Mouse (Mus musculus): ENCODE results near the gene Milr1.
"Not testable (repeated sequence)": the region's sequence is repeated elsewhere in the genome, so short reads cannot be mapped to it uniquely, and the experiment has no call there.

Milr1 gene

DNA sequence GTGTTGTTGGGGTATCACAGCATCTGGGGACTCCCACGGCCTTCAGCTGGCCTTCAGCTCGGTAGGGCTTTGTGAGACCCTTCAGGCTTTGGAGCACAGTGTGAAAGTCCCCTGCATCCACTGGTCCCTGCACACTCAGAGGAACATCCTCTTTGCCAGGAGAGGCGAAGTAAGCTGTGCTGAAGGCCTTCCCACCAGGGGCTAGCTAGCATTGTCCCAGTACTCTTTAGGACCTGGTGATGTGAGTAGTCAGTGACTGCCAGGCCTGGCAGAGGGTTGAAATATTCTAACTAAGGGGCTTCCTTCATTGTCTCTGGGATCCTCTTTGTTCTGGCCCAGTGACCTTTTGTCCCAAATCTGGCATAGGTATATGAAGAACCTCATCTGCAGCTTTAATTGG is 14.4 kb upstream of the Milr1 start:
- no peak for DNase-seq

DNA sequence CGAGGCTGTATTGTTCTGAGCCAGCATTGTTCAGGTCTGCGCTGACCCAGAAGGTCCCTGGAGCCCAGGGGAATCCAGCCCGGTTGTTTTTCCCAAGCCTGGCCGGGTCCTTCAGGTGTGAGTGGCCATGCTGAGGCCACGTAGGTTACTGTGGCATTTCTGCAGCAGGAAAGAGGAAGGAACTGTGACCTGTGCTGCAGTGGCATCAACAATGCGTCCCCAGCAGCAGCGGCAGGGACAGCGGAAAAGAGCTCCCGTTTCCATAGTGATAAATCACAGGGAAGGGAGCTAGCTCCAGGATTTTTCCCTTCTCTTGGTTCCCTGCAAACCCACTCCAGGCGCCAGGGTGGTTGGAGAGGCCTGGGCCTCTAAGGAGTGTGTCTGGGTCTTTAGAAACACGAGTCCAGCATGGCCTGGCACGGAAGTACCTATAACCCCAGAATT is 13.8 kb upstream of the Milr1 start:
- DNase-seq, result no peak

DNA sequence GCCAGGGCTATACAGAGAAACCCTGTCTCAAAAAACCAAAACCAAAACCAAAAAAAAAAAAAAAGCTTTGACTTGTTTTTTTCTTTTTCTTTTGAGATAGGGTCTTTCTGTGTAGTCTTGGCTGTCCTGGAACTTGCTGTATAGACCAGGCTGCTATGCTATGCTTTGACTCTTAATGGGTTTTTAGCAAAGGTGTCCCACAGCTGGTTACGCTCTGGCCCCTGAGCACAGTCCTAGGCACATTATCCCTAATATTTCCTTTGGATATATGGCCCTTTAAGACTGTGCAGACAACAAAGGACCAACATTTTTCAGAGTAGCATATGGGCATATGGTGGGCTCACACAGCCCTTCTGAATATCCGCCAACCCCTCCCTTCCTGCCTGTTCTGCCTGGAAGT is 11.9 kb upstream of the Milr1 start:
- DNase-seq, result no peak

DNA sequence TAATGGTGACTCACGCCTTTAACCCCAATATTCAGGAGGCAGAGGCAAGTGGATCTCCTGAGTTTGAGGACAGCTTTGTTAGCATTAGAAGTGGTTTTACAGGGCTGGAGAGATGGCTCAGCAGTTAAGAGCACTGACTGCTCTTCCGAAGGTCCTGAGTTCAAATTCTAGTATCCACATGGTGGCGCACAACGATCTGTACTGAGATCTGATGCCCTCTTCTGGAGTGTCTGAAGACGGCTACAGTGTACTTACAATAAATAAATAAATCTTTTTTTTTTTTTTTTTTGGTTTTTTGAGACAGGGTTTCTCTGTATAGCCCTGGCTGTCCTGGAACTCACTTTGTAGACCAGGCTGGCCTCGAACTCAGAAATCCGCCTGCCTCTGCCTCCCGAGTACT is 10.3 kb upstream of the Milr1 start:
- not testable (repeated sequence) for DNase-seq

DNA sequence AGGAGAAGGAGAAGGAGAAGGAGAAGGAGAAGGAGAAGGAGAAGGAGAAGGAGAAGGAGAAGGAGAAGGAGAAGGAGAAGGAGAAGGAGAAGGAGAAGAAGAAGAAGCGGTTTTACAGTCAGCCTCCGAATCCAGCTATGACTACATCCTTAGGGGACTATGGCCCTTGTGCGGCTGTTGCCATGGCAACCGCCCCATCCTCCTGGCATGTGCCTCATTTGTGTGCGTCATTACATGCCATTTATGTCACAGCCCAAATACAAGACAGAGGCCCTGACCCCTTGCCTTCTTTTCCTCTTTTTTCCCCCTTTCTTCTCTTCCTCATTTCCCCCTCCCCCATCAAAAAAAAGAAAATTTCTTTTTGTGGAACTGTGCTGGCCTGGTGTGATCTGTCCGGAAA is 9.8 kb upstream of the Milr1 start:
- no peak for DNase-seq

DNA sequence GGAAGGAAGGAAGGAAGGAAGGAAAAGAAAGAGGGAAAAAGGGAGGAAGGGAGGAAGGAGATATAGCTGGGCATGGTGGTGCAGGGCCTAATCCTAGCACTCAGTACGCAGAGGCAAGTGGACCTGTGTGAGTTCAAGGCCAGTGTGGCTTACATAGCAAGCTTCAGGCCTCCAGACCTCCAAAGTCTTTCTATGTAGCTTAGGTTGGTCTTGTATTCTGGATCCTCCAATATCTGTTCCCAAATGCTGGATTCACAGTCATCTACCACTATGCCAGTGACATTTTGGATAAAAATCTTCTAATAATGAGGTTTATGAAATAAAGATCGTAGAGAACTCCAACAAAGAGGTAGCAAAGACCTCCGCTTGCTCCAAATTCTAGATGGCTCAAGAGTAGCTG is 9.2 kb upstream of the Milr1 start:
- no peak for DNase-seq

DNA sequence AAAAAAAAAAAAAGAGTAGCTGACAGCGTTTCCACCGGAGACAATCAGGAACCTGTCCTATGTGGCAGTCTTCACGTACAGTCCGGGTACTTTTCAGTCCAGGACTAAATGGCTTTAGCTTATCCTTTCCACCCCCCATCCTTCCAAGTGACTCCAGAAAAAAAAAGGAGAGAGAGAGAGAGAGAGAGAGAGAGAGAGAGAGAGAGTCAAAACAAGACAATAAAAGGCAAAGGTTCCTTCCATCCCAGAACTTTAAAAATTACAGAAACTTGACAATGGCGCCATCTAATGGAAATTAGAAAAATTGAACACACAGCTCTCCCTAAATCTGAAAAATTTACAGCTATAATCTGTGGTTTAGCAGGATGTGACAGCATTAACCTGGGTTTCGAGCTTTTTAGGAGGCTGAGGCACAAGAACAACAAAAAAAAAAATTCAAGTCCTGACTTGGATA is 8.6 kb upstream of the Milr1 start:
- no peak for DNase-seq

DNA sequence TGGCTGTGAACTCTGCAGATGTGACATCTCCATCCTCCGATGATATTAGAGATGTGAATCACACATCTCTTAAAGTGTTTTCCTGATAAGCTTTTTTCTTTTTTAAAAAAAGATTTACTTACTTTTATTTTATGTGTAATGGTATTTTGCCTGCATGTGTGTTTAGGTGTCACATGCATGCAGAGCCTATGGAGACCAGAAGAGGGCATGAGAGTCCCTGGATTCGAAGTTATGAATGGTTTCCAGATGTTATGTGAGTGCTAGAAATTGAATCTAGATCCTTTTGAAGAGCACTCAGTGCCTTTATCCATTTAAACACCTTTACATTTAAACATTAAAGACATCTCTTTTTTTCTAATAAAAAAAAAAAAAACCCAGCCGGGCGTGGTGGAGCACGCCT is 6.1 kb upstream of the Milr1 start:
- no peak for DNase-seq

DNA sequence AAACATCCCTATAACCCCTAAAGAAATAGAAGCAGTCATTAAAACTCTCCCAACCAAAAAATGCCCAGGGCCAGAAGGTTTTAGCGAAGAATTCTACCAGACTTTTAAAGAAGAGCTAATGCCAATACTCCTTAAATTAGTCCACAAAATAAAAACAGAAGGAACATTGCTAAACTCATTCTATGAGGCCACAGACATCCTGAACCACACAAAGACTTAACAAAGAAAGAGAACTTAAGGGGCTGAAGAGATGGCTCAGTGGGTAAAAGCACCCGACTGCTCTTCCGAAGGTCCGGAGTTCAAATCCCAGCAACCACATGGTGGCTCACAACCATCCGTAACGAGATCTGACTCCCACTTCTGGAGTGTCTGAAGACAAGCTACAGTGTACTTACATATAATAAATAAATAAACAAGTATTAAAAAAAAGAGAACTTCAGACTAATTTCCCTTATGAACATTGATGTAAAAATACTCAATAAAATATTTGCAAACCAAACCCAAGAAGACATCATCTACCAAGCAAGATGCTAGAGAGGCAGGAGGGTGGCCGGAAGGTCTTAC is 1.4 kb upstream of the Milr1 start:
- not testable (repeated sequence) for DNase-seq

DNA sequence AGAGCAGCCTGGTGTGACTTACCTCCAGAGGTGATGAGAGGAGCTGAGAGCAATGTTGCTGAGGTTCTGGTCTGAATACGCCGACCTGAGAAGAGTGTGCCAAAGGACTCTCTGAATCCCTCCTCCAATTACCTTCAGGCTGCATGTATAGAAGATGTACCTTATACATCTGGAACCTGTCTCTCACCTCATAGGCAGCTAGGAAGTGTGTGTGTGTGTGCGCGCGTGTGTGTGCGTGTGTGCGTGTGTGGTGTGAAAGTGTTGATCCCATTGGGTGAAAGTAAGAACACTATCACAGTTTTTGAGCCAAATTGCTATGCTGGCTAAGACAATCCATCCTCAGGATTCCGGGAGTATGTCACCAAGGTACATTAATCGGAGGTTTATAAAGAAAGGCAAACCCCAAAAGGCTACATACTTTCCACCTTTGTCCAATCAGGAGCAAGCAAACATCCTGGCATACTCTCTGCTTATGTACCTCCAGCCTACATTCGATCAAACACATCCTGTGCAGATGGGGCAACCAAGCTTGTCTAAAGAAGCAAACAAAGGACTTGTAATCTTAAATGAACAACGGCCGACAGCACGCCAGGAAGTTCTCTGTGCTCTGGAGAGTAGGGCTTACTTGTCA is 790 bp upstream of the Milr1 start, which contains the start of gene Pecam1:
Gene Pecam1, minus strand, starts transcription at position 508 of the 631 bp plus-strand sequence.
- peak; percentile 42 to 76 for DNase-seq

DNA sequence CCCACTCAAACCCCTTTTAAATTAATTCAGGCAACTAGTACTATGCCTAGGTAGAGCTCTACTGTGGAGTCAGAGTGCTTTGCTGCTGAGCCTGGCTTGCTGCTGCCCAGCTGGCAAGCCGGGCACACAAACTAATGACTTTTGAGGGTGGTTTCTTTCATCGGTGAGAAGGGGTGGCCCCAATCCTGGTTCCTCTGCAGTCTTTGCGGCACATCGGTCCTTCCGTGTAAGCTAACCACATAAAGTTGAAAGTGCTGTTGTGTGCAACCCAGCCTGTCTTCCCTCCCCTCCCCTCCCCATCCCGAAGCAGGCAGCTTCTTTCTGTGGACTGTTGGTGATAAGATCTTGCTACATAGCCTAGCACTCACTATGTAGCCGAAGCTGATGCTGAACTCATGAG is 1.1 kb downstream of the Milr1 start:
- peak; percentile 37 to 68 for DNase-seq

DNA sequence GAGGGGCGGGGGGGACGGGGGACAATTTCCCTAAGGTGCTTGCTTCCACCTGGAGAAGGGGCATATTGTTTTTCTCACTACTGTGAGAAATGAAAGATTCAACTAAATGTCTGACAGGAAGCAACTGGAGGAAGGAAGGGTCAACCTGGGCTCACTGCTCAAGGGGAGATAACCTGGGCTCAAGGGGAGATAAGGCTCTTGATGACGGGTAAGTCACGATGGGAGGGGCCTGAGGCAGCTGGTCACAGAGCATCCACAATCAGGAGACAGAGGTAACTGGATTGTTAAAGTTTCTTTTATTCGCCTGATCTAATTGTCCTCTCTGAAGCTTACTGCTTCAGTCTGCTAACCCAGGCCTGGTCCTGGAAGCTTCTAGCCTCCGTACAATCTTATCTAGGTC is 2.3 kb downstream of the Milr1 start:
- DNase-seq, result no peak

DNA sequence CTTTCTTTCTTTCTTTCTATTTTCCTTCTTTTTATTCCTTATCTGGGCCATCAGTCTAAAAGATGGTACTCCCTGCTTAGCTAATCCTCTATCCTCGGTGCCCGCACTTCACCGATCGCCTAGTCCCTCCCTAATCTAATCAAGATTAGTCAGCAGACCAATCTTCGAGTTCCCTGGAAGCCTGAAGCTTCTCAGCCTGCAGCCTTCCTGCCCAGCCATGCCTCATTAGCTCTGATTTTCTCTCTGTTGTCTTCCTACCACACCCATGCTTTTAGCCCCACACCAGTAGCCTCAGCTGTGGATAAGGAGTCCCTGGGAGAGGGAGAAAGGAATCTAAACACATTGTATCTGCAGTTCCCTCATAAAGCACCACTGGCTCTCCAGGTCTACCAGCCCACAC is 4.6 kb downstream of the Milr1 start:
- DNase-seq, result no peak

DNA sequence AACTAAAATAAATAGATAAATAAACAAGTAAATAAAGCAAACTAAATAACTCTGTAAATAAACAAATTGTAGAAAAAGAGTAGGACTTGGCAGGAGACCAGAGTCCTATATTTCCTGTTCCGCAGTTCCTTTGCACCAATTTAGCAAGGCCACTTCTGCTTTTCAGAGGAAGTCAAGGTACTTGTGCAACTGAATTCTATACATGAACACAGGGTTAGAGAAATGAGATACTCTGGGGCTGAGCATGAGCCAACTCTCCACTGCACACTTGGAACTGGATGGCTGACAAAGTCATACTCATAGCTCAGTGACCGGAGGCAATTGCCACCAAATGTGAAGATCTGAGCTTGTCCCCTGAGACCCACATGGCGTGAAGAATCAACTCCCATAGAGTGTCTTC is 8.0 kb downstream of the Milr1 start:
- DNase-seq, result no peak

DNA sequence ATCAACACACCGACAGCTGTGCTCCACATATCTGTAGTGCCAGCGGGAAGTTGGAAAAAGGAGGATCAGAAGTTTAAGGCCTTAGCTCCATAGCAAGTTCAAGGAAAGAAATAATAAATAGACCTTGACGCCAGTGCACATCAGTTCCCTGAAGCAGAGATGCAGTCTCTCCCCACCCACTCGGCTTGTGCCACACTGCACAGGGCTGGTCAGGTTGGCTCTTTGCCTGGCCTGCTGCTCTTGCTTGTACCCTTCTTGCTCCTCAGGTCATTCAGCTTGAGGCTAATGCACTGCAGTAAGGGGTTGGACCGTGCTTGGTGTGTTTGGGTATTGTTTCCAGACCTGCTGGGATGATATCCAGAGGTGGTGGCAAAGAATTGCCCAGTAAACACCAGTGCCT is 9.5 kb downstream of the Milr1 start:
- DNase-seq, result no peak

DNA sequence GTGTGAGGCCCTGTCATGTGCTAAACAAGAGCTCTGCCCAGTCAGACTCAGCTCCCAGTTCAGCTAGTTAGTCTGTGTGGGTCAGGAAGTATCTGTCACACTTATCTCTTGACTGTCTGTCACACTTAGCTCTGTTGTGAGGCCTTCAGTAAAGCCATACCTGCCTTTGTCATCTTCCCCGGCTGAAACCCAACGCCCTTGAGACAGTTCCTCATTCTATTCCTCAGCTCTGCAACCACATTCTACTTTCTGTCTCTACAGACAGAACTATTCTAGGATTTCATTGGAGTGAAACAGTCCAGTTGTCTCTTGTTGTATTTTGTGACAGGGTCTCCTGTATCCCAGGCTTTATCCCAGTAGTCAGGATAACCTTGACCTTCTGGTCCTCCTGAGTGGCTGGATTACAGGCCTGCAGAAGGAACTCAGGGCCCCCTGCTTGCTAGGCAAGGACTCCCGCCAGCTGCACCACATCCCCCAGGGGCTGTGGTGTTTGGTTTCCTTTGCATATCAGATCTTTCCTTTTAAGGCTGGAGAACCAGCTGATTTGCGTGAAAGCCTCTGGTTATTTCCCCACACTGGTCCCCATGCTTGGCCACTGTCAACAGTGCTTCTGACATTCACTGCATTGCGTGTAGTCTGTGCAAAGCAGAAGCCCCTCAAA is 11.2 kb downstream of the Milr1 start:
- peak; percentile 32 to 55 for DNase-seq

DNA sequence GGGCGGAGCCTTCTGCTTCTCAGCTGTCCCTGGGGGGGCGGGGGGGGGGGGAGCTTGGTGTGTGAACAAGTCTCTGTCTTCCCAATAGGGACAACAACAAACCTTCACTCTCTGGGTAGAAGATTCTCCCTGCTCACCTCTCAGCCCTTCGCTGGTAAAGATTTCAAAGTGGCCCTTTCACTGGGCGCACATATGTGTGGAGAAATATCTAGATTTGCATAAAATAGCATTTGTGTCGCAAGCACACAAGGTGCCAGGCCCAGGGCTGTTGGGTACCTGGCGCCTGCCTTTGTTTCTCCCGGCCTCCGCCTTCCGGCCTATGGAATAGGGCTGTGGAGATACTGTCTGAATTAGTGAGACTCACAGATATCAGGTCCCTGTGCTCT is 11.8 kb downstream of the Milr1 start:
- DNase-seq, result no peak

DNA sequence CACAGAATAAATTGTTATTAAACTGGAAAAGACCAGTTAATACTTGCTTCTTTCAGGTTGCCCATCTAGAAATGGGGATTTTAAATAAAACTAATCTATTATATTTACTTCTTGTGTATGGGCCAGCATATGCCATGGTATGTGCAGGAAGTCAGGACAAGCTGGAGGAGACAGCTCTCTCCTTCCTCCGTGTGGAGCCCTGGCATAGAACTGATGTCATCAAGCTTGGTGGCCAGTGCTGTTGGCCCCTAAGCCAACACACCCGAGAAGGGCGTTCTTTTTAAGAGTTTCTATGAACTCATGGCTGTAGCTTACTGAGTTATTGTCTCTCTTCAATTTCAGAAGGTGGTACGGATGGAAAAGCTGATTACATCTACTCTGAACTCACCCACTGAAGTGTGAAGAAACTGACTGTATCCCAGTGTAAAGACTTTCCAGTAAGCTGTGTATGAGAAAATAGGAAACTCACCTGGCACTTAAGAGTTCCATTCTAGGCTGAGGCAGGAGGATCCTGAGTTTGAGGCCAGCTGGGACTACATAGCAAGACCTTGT is 15.7 kb downstream of the Milr1 start:
- no peak for DNase-seq

DNA sequence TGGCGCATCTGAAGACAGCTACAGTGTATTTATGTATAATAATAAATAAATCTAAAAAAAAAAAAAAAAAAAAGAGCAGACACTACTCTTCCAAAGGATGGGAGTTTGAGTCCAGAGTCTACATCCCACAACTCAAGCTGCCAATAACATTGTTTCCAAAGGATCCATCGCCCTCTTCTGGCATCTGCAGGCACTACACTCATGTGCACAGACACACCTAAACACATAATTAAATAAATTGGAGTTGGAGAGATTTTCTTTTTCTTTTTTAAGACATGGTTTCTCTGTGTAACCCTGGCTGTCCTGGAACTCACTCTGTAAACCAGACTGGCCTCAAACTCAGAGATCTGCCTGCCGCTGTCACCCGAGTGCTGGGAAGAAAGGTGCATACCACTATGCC is 16.5 kb downstream of the Milr1 start:
- DNase-seq, result no peak

DNA sequence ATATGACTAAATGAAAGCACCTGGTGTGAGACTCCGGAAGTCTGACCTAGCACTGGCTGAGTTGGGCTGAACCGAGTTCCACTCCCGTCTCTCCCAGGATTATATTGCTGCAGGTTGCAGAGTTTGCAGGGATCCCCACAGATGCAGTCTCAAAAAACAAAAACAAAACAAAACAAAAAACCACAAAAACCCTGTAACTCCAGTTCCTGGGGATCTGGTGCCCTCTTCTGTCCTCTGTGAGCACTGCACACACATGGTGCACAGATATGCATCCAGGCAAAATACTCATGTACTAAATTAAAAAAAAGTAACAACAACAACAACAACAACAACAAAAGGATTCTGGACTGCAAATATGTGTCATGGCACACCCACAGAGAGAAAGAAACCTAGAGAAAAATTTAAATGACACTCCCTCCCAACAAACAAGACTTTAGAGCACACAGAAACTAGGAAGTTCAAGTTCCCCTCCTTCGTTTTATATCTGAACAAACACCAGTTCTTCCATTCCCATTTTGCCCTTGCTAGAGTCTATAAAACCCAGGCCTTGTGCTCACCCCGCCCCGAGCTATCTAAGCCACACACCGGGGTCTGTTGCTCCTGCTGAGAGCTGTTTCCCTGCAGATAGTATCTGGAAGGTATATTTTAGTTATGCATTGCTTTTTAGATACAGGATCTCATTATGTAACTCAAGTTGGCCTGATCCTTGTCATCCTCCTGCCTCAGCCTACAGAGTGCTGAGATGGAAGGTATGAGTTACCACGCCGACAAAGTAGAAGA is 19.4 kb downstream of the Milr1 start:
- no peak for DNase-seq

DNA sequence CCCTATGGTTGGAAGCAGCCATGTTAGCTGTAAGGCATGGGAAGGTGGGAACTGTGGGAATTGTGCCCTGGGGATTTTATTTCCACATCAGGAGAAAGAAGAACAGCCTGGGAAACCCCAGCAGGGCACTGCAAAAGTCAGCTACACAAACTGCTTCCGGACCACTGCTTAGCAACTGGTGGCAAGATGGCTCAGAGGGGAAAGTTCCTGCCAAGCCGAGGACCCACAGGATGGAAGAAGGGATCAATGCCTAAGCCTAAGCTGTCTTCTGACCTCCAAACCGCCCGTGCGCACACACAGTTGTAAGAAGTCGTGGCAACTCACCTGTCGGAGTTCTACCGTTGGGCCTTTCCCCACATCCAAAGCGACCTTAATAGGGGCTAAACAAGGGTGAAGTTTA is 22.0 kb downstream of the Milr1 start:
- DNase-seq, result no peak

DNA sequence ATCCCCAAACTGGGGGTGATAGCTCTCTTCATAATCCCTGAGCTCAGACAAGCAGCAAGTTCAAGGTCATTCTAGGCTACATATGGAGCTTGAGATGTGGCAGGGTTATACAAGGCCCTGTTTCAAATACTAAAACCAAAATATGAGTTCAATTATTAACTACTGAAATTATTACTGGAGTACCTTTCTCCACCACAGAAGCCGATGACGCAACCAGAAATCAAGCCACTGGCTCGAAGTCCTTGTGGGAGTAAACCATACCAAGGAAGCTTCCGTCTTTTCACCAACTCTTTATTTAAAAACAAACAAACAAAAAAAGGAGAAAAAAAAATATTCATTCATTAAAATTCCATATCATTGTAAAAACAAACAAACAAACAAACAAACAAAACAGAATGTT is 25.9 kb downstream of the Milr1 start:
- no peak for DNase-seq

DNA sequence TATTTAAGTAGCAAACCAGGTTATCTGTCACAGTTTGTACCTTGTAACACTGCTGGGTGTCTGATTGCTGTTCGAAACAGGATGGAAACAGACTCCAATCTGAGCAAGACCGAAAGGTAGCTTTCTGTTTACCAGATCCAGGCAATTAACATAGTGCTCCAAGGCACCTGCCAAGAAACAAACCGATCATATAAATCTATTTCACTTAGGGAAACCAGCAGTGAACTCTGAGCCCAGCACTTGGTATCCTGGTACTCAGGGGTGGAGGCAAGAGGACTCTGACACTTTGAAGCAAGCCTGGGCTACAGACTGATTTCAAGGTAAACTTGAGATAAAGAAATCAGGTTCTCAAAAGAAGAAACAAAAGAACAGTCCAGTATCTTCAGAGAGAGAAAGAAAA is 26.4 kb downstream of the Milr1 start:
- no peak for DNase-seq

Data from thymus, adult 18-20 months (tissue).